Mouse (Mus musculus) kidney, embryonic 14.5 days (tissue): Measurements from ENCODE around the gene Rangrf. TPM values are rescaled to one million over a fixed set of nuclear protein-coding genes. Genes with fewer than 3 reads are reported as not detected.

ENCODE experiments used
- ATAC-seq: fragments of 200-750 bp; cut with Nextera tagmentation; 2 replicates; pipeline ENCODE4 v1.8.0; 2017; ENCODE audit warnings: moderate number of reproducible peaks, mild to moderate bottlenecking, moderate TSS enrichment, moderate library complexity; ENCODE audit not compliant: low FRiP score, low TSS enrichment
- H3K27ac ChIP-seq: fragments of 300-500 bp; sonication (generic); 2 replicates; pipeline ENCODE4 v1.5.1; 2014; ENCODE audit warnings: low read depth, mild to moderate bottlenecking, low read length, moderate library complexity, mixed read lengths
- H3K27me3 ChIP-seq: fragments of 300-500 bp; sonication (generic); 2 replicates; pipeline ENCODE4 v1.6.1; 2014; ENCODE audit warnings: mild to moderate bottlenecking, low read length; ENCODE audit not compliant: control insufficient read depth, insufficient read depth
- H3K36me3 ChIP-seq: fragments of 300-500 bp; sonication (generic); 2 replicates; pipeline ENCODE4 v1.6.1; 2014; ENCODE audit warnings: low read length, mixed read lengths; ENCODE audit not compliant: control insufficient read depth, insufficient read depth
- H3K4me1 ChIP-seq: fragments of 300-500 bp; sonication (generic); 2 replicates; pipeline ENCODE4 v1.6.1; 2014; ENCODE audit warnings: low read length, mixed read lengths; ENCODE audit not compliant: control insufficient read depth, insufficient read depth
- H3K4me2 ChIP-seq: fragments of 300-500 bp; sonication (generic); replicated peaks from 2 replicates; pipeline ENCODE4 v1.6.1; 2014; ENCODE audit warnings: low read depth, mild to moderate bottlenecking, low read length
- H3K4me3 ChIP-seq: fragments of 300-500 bp; sonication (generic); 2 replicates; pipeline ENCODE4 v1.5.1; 2014; ENCODE audit warnings: mild to moderate bottlenecking, low read length
- H3K9ac ChIP-seq: fragments of 300-500 bp; sonication (generic); 2 replicates; pipeline ENCODE4 v1.6.1; 2014; ENCODE audit warnings: low read depth, mild to moderate bottlenecking, low read length, moderate library complexity
- H3K9me3 ChIP-seq: fragments of 300-500 bp; sonication (generic); 2 replicates; pipeline ENCODE4 v1.6.1; 2016; ENCODE audit warnings: low read length; ENCODE audit not compliant: control insufficient read depth
- WGBS: fragments of 180-500 bp; shearing (Covaris S2); extraction: QIAGEN DNeasy Blood & Tissue Kit; methylation state at CpG from one replicate; pipeline ENCODE4 v1.1.7; 2014; 5-methylcytosine and 5-hydroxymethylcytosine counted together
- microRNA-seq: library from miRNA; unstranded; fragments of <30 nt; microRNA quantifications from one replicate; pipeline ENCODE4, GENCODE M21; 2016
- polyA plus RNA-seq: library from polyadenylated mRNA; unstranded; fragments of >200 nt; fragmentation: Nextera tagmentation; extraction: Ambion mirVana; gene quantifications from 2 replicates; pipeline ENCODE4 v1.2.1, GENCODE M21; 2014

The Rangrf gene
- polyA plus RNA-seq, 1 experiment from 2014 or later = 68.7 TPM

DNA sequence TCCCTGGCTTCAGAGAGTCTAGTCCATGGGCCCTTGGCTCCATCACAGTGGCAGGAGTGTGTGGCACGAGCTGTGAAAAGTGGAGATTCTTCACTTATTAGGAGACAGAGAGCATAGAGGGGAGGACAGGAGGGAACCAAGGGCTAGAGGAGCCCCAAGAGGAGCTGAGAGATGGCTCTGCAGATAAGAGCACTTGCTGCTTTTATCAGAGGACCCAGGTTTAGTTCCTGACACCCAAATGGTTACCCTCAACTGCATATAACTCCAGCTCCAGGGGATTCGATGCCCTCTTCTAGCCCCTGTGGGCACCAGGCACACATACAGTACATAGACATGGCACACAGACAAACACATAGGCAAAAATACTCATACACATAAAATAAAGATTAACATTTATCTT lies 50.2 kb downstream of the Rangrf start:
- peaks cover 10% of the 10 kb centered on the region for H3K4me1 ChIP-seq
- no peak overlapping the region for H3K9ac ChIP-seq
- H3K9me3 ChIP-seq = no peaks in the 10 kb centered on the region
- H3K4me2 ChIP-seq = no peak overlapping the region
- no peaks in the 10 kb centered on the region for H3K36me3 ChIP-seq
- no peak overlapping the region for H3K4me3 ChIP-seq
- no peak for ATAC-seq
- no peak overlapping the region for H3K27ac ChIP-seq
- 83% methylated on average over 2 of the region's 2 CpGs for WGBS
- H3K27me3 ChIP-seq = no peaks in the 10 kb centered on the region

DNA sequence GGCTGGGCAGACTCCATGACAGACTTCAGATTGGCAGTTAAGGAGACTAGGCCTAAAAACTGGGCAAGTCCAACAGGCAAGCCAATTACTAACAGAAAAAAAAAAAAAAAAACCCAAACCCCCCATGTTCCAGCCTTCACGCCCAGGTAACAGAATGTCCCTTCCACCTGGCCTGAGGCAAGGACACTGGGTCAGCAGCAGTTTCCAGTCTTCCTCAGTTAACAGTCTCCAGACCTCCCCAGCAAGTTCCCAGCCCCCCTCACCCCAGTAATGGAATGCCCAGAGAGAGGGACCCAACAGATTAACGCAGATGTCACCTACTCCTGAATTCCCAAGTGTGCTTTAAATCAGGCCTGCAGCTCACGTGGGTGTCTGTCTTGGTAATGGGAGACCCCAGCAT lies 51.8 kb downstream of the Rangrf start:
- Histone ChIP-seq H3K9ac (no peak overlapping the region), H3K9me3 (no peaks in the 10 kb centered on the region), H3K27me3 (no peaks in the 10 kb centered on the region), H3K4me3 (no peak overlapping the region), H3K4me1 (peaks cover 10% of the 10 kb centered on the region), H3K27ac (no peak overlapping the region), H3K36me3 (no peaks in the 10 kb centered on the region), H3K4me2 (no peak overlapping the region)
- 49% methylated on average over 3 of the region's 3 CpGs for WGBS
- no peak for ATAC-seq

Small RNAs within 50 kb of the gene (microRNA-seq; reads per million reads assigned to microRNA genes)
- 4.2 reads per million, percentile 17 among the genes with 10 or more reads in this experiment for gene Mir3062

Other genes starting within 250 kb of the Rangrf start
- gene Ndel1, start 103.3 kb downstream of the Rangrf start, polyA plus RNA-seq = 46.7 and 70.6 TPM in 2 replicates
- gene Rnf222, start 86.6 kb downstream of the Rangrf start, polyA plus RNA-seq = 0.05 and 0.06 TPM in 2 replicates
- gene Rpl26, start 73.6 kb downstream of the Rangrf start, polyA plus RNA-seq = 1,184 and 1,677 TPM in 2 replicates
- gene Odf4, start 48.1 kb downstream of the Rangrf start, polyA plus RNA-seq = not detected in 2 replicates
- gene Arhgef15, start 17.7 kb downstream of the Rangrf start, polyA plus RNA-seq = 10.2 and 15.9 TPM in 2 replicates
- 3.4 and 4.5 TPM in 2 replicates for gene Slc25a35, start 7.1 kb downstream of the Rangrf start, polyA plus RNA-seq
- gene Pfas, start 33.3 kb upstream of the Rangrf start, polyA plus RNA-seq = 33.7 and 47.7 TPM in 2 replicates
- 44.2 and 62.3 TPM in 2 replicates for gene Ctc1, start 40.7 kb upstream of the Rangrf start, polyA plus RNA-seq
- gene Aurkb, start 70.5 kb upstream of the Rangrf start, polyA plus RNA-seq = 145 and 155 TPM in 2 replicates
- gene Borcs6, start 84.5 kb upstream of the Rangrf start, polyA plus RNA-seq = 6.6 and 7.5 TPM in 2 replicates
- gene Tmem107, start 95.6 kb upstream of the Rangrf start, polyA plus RNA-seq = 62.2 and 73.8 TPM in 2 replicates
- gene Vamp2, start 113.3 kb upstream of the Rangrf start, polyA plus RNA-seq = 57.5 and 86.5 TPM in 2 replicates
- 6.1 and 8.9 TPM in 2 replicates for gene Per1, start 120.0 kb upstream of the Rangrf start, polyA plus RNA-seq
- gene Hes7, start 145.2 kb upstream of the Rangrf start, polyA plus RNA-seq = 0.23 and 0.41 TPM in 2 replicates
- 0.11 and 0.43 TPM in 2 replicates for gene 9130213A22Rik, start 147.4 kb upstream of the Rangrf start, polyA plus RNA-seq
- 0.54 and 1.1 TPM in 2 replicates for gene Aloxe3, start 150.7 kb upstream of the Rangrf start, polyA plus RNA-seq
- gene Alox12b, start 181.8 kb upstream of the Rangrf start, polyA plus RNA-seq = 0.23 and 0.28 TPM in 2 replicates
- 0.24 and 0.36 TPM in 2 replicates for gene Alox8, start 222.7 kb upstream of the Rangrf start, polyA plus RNA-seq